Mouse (Mus musculus): ENCODE results near the gene Flrt1.

The Flrt1 gene

GRCm38 (mm10) chr19:7044279-7044678 is 61.2 kb downstream of the Flrt1 start:
- no peak for ATAC-seq (ENCODE audit: insufficient number of reproducible peaks, low FRiP score, low TSS enrichment)
